Mouse (Mus musculus) natural killer cell, adult 2 months (primary cell): ENCODE data around the gene Tomm6.

Experiments
- DNase-seq, 2 experiments: peaks; one replicate each; pipeline ENCODE4 v3.0.0; 2022; ENCODE audit warnings: low spot score in 2 of 2

The Tomm6 gene

GRCm38 (mm10) chr17:47688344-47688607 lies at the start of gene Tomm6:
TSS of gene Tomm6 (minus strand) at chr17:47688386.
- DNase-seq: no peak

DNA sequence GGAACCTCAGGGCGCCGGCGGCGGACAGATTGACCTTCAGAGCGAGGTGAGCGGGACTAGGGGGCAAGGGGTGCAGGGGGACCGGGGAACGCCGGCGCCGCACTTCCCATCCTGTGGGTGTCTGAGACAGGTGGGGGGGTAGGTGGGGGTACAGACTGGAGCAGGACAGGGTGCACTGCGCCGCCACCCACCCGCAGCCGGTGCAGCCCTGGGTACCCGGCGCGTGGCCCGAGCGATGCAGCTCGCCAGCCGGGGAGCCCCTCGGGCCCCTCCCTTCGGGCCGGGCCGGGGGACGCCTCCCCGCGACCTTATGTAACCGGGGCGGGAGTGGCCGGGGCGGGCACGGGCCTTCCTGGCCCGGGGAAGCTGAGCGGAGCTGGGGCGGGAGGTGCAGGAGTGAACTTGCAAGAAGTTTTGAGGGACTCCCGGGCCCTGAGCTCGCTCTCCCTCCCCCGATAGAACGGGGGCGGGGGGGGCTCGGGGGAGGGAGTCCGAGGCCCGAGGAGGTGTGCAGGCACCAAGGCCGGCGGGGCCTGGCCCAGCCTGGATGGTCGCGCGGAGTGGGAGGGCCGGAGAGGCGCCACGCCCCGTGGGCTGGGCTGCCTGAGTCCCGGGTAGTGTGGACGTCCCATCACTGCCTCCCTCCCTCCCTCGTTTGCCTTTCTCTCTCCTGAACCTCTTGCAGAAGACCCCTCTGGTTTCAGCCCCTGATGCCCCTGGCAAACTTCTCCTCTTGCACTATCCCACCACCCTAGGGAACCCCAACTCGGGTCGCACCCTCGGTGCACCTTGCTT lies 49.3 kb upstream of the Tomm6 start:
- peak; percentile 83 to 87 for DNase-seq

DNA sequence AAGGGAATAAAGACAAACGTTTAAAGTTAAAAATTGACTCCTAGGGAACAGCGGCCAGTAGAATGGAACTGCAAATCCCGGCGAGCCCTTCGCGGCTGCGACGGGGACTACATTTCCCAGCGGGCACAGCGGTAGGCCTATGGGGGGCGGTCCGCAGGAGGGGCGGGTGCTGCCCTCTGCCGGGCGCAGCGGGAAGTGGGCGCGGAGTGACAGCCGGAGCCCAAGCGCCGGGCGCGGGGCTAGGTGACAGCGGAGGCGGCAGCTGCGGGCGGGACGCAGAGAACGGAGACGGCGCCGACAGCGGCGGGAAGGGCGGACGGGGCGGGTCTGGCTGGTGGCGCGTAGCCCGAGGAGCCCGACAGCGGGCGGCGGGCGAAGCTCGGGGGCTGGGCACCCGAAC lies 48.7 kb upstream of the Tomm6 start, which contains the start of gene Tfeb:
Gene Tfeb (plus strand): TSS at position 175 of the 400 bp plus-strand sequence.
- peak; percentile 93 to 96 for DNase-seq

DNA sequence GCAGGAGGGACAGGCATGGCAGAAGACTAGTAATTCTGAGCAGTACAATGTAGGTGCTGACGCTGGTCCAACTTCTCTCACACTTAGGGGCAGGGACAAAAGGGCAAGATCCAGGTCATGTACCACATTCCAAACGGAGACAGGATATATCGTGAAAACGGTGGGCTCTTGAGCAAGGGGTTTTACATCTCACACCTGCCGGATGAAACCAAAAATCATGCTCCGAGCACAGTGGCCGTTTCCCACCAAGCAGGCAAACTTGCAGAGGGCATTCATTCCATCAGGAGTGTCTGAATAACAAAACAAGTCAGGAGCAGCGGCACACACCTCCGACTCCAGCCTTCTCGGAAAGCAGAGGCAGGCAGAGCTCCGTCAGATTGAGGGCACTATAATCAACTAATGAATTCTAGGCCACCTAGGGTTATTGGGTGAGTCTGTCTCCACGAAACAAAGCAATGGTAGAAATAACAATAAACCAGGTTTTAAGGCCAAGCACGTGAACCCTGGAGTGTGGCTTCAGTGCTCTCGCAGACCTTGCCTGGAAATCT lies 47.4 kb upstream of the Tomm6 start:
- no peak for DNase-seq

GRCm38 (mm10) chr17:47730633-47731575 lies 42.7 kb upstream of the Tomm6 start:
- DNase-seq: no peak

GRCm38 (mm10) chr17:47726566-47726965 lies 38.4 kb upstream of the Tomm6 start, which contains the start of gene Pgc:
TSS of gene Pgc (plus strand) at chr17:47726842.
- DNase-seq: no peak

DNA sequence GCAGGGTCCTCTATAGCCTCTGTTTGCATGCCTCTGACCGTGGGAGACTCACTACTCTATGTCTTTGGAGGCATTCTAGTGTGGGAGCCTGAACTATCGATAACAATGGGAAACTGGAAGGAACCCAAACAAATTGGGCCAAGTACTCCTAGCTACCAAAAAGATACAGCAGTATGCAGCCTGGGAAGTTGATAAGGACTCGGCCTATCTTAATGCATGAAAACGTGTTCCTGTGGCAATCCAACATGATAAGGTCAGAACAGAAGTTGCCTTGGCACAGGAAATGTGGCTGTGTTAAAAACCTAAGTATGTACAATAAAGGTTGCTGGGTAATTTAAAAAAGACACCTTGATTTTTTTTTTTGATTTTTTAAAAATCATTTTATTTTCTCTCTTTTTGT lies 33.0 kb upstream of the Tomm6 start:
- DNase-seq: no peak

DNA sequence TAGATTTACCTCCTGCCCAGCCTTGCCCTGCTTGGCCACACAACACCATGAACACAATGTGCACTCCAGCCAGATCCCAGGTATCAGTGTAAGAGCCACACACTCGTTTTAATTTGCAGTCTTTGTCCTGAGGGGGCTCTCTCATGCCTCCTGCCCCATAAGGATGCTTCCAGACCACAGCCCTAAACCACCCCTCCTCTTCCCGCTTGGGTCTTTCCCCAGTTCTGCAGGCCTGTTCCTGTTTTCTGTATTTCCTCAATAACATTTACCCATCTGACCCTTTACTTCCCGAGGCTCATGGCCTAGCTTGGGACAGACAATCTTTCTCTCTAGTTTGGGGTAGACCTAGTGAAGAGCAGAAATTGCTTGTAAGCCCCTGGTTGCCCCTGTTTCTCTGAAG lies 26.9 kb upstream of the Tomm6 start:
- no peak for DNase-seq

DNA sequence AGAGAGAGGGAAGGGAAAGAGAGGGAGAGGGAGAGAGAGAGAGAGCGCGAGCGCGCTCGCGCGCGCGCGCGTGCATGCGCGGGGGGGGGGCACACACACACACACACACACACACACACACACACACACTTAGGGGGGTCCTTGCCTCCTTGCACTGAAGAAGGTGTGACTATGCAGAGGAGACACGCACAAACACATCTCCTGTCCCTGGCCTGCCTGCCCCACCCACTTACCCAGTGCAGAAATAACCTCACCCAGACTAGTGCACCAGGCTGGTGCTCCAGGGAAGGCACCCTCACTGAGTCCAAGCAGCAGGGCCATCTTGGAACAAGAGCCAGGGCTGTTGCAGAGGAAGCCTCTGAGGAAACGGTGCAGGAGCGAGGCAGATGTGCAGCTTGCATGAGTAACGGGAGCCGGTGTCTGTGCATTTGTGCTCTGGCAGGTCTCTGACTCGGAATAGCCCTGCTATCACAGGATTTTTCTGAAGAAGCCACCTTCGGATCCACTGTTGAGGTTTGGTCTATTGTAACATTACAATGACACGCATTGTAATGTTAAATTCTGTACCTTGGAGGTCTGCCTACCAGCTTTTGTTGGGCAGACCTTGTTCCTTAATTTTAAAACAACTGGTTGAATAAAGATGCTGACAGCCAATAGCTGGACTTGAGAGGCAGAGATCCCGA lies 24.8 kb upstream of the Tomm6 start:
- no peak for DNase-seq

- no peak for DNase-seq
Measured at GRCm38 (mm10) chr17:47711883-47712282, 23.7 kb upstream of the Tomm6 start.

DNA sequence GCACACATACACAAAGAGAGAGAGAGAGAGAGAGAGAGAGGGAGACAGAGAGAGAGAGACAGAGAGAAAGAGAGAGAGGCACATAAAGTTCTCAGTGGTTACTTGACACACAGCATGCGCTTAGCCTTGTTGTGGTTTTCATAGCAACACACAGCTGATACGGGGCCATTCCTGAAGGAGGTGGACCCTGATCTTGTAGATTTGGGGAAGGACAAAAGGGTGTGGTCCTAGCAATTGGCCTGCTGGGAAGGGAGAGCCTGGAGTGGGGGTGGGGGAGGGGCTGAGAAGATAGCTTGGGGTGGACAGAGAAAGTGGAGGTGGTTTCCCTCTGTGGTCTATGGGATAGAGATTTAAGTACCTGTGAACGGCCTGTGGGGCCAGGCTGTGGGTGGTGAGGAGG lies 21.9 kb upstream of the Tomm6 start:
- no peak for DNase-seq

- no peak for DNase-seq
Measured at GRCm38 (mm10) chr17:47708972-47709371, 20.8 kb upstream of the Tomm6 start.

GRCm38 (mm10) chr17:47707961-47708360 lies 19.8 kb upstream of the Tomm6 start:
- DNase-seq: no peak

DNA sequence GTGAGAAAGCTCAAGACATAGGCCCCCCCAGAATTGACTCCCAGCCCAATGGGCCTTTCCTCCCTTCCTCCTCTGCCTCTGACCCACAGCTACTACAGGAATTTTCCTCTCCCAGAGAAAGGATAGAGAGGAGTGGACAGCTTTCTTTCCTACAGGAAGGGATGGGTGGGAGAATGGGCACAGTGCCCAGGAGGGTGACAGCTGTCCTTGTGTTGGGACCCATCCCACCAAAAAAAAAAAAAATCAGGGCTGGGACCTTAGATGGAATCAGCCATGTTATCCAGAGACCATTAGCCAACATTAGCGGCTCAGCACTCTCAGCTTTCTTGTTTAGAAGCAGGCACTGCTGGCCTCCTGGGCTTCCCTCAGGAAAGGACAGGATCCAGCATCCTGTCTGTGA lies 18.0 kb upstream of the Tomm6 start:
- DNase-seq: no peak

GRCm38 (mm10) chr17:47704692-47705091 lies 16.5 kb upstream of the Tomm6 start:
- no peak for DNase-seq

DNA sequence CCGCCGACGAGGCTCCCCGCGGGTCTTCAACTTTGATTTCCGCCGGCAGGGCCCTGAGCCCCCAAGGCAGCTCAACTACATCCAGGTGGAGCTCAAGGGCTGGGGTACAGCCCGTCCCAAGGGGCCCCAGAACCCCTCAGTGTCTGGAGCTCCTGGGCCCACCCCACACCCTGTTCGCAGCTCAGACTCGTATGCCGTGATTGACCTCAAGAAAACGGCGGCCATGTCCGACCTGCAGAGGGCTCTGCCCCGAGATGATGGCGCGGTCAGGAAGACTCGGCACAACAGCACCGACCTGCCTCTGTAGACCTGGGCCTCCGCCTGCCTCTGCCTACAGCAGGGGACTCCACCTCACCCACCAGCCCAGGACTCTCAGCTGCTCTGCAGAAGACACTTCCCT lies 15.4 kb upstream of the Tomm6 start:
- no peak for DNase-seq

DNA sequence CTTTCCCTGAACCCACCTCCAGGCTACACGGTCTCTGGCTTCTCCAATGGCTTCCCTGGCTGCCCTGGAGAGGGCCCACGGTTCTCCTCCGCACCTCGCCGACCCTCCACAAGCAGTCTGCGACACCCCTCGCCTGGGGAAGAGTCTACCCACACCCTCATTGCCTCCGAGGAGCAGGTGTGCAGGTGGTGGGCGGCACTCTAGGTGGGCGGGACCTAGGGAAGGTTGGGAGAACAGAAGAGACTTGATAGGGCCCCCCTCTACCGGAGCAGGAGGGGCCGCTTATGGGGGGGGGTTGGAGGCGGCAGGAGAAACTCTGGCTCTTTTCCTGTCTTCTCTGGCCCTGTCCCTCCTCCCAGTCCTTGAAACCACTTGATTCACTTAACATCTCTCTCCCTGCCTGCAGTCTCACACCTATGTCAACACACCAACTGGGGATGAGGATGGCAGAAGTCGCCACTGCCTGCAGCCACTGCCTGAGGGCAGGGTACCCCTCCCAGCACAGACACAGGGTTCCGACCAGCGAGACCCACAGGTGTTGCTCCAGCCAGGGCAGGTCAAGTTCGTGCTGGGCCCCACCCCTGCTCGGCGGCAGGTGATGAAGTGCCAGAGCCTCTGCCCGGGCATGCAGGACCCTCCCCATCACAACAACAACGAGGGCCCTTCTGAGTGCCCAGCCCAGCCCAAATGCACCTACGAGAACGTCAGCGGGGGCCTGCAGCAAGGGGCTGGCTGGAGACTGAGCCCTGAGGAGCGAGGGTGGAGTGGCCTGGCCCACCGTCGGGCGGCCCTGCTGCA lies 14.6 kb upstream of the Tomm6 start:
- DNase-seq: no peak

GRCm38 (mm10) chr17:47701793-47702192 lies 13.6 kb upstream of the Tomm6 start:
- no peak for DNase-seq

- no peak for DNase-seq
Measured at GRCm38 (mm10) chr17:47699055-47699454, 10.9 kb upstream of the Tomm6 start.

DNA sequence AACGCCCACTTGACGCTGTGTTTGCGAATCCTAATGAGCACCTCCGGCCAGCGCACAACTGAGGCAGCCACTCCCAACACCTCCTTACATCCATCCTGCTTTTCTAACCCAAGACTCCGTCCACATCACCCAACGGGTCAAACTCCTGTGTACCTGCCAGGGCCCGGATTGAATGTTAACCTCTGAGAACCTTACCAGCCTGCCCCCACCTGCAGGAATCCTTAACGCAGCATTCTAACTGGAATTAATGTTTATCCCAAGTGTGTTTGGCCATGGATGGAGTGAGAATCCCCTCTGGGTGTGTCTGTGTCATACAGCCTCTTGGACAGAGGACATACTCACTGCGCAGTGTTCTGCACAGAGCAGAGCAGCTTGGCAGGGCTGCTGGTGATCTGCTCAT lies 10.0 kb upstream of the Tomm6 start:
- no peak for DNase-seq

GRCm38 (mm10) chr17:47695337-47695710 lies 7.1 kb upstream of the Tomm6 start:
- no peak for DNase-seq
